ENCODE assay signal across 8 mouse cellular contexts in genomic region chr2:109280600-109281340, GRCm38 (mm10). TPM values are rescaled to one million over a fixed set of nuclear protein-coding genes. Genes with fewer than 3 reads are reported as not detected.
DNase-seq lines count a peak whose midpoint lies in the region; ATAC-seq and TF ChIP-seq lines count a peak whose summit lies in the region.

Kif18a (plus strand) TSS chr2:109280738.
Mettl15 (minus strand) TSS chr2:109280748.

- H3K27ac ChIP-seq in bone marrow macrophage, adult 2 months (ENCODE audit: insufficient read depth, low read depth, low read length): peak within 1 kb of the TSS; percentile 49
- no peak within 1 kb of the TSS for H3K27ac ChIP-seq in embryonic fibroblast, embryonic 13.5 days (ENCODE audit: insufficient read depth, low read length)
- H3K27ac ChIP-seq in kidney, embryonic 14.5 days (ENCODE audit: low read depth, low read length): peak within 1 kb of the TSS; percentile 86
- peak within 1 kb of the TSS; percentile 73 for H3K27ac ChIP-seq in limb, embryonic 15.5 days

- under 1% methylated on average over 51 of the region's 51 CpGs for WGBS in kidney, embryonic 14.5 days
- under 1% methylated on average over 51 of the region's 51 CpGs for WGBS in limb, embryonic 15.5 days

- no peaks in the 10 kb centered on the region for H3K27me3 ChIP-seq in kidney, embryonic 14.5 days (ENCODE audit: control insufficient read depth, insufficient read depth, low read length)
- no peaks in the 10 kb centered on the region for H3K27me3 ChIP-seq in limb, embryonic 15.5 days

- H3K9me3 ChIP-seq in kidney, embryonic 14.5 days (ENCODE audit: control insufficient read depth, low read length): no peaks in the 10 kb centered on the region
- no peaks in the 10 kb centered on the region for H3K9me3 ChIP-seq in limb, embryonic 15.5 days

- peak within 1 kb of the TSS; percentile 65 for H3K4me2 ChIP-seq in kidney, embryonic 14.5 days (replicated peaks; ENCODE audit: low read depth, low read length)
- peak within 1 kb of the TSS; percentile 65 for H3K4me2 ChIP-seq in limb, embryonic 15.5 days

- H3K9ac ChIP-seq in kidney, embryonic 14.5 days (ENCODE audit: low read depth, low read length): peak within 1 kb of the TSS; percentile 69
- H3K9ac ChIP-seq in limb, embryonic 15.5 days: peak within 1 kb of the TSS; percentile 50

- H3K4me3 ChIP-seq in bone marrow macrophage, adult 2 months (ENCODE audit: insufficient read depth, low read length): peak within 1 kb of the TSS; percentile 81
- peak within 1 kb of the TSS; percentile 77 for H3K4me3 ChIP-seq in embryonic fibroblast, embryonic 13.5 days (ENCODE audit: insufficient read depth, low read length)
- peak within 1 kb of the TSS; percentile 79 for H3K4me3 ChIP-seq in kidney, embryonic 14.5 days (ENCODE audit: low read length)
- H3K4me3 ChIP-seq in limb, embryonic 15.5 days: peak within 1 kb of the TSS; percentile 60

- no peaks in the 10 kb centered on the region for H3K36me3 ChIP-seq in kidney, embryonic 14.5 days (ENCODE audit: control insufficient read depth, insufficient read depth, low read length)
- no peaks in the 10 kb centered on the region for H3K36me3 ChIP-seq in limb, embryonic 15.5 days

- TF ChIP-seq POLR2A in bone marrow macrophage, adult 2 months (IDR thresholded peaks at IDR 0.05; ENCODE audit: borderline replicate concordance, low read depth, low read length): 0 out of 2 replicates have a peak, but pooled peaks have one; percentile 26
- TF ChIP-seq POLR2A in embryonic fibroblast, embryonic 13.5 days (IDR thresholded peaks at IDR 0.05; ENCODE audit: low read depth, low read length): peak; percentile 26; the same call in 1 of the 2 replicates

- H3K4me1 ChIP-seq in bone marrow macrophage, adult 2 months (ENCODE audit: control insufficient read depth, insufficient read depth, low read length): peaks cover 5% of the 10 kb centered on the region; the same call in 1 of the 2 replicates
- H3K4me1 ChIP-seq in embryonic fibroblast, embryonic 13.5 days (ENCODE audit: control insufficient read depth, insufficient read depth, low read length): no peaks in the 10 kb centered on the region
- no peaks in the 10 kb centered on the region; the same call in 1 of the 2 replicates for H3K4me1 ChIP-seq in kidney, embryonic 14.5 days (ENCODE audit: control insufficient read depth, insufficient read depth, low read length)
- H3K4me1 ChIP-seq in limb, embryonic 15.5 days: peaks cover 3% of the 10 kb centered on the region; the same call in 1 of the 2 replicates

- peak; percentile 98 for ATAC-seq in kidney, embryonic 14.5 days (ENCODE audit: low FRiP score, low TSS enrichment)
- ATAC-seq in limb, embryonic 15.5 days (ENCODE audit: insufficient number of reproducible peaks, low FRiP score, low TSS enrichment, low read depth): peak; percentile 94

- DNase-seq in A20 (ENCODE audit: low read depth, low spot score): peak; percentile 98
- peak; percentile 96 for DNase-seq in heart, adult 9 months (ENCODE audit: low spot score in 2 of 2)
- DNase-seq in monocyte, adult 2 months (ENCODE audit: low read depth in 1 of 2, low spot score in 2 of 2): peak; percentile 80 to 87
- DNase-seq in spleen, postnatal 36 days (ENCODE audit: low spot score in 2 of 2): peak; percentile 94 to 95

- TF ChIP-seq CTCF in bone marrow macrophage, adult 2 months (IDR thresholded peaks at IDR 0.05; ENCODE audit: low read depth, low read length): no peak
- TF ChIP-seq CTCF in embryonic fibroblast, embryonic 13.5 days (IDR thresholded peaks at IDR 0.05; ENCODE audit: borderline replicate concordance, insufficient read depth, low read length): no peak

RNA-seq across cellular contexts. Expression of gene Kif18a, which starts in this region (rescaled TPM):
- polyA plus RNA-seq in bone marrow macrophage, adult 2 months (2012; ENCODE audit: insufficient read depth, insufficient read length, missing spikeins): 4.5 and 4.8 TPM in 2 replicates
- 7.5 and 11.0 TPM in 2 replicates for polyA plus RNA-seq in embryonic fibroblast, embryonic 13.5 days (2011; ENCODE audit: insufficient read length, low read depth, missing spikeins)
- 27.0 and 27.1 TPM in 2 replicates for polyA plus RNA-seq in kidney, embryonic 14.5 days (2014; fragmentation: Nextera tagmentation; extraction: Ambion mirVana)
- 14.5 and 15.2 TPM in 2 replicates for polyA plus RNA-seq in limb, embryonic 15.5 days (2015; fragmentation: Nextera tagmentation; extraction: Ambion mirVana)

RNA-seq across cellular contexts. Expression of gene Mettl15, which starts in this region (rescaled TPM):
- 2.3 TPM in 2 replicates for polyA plus RNA-seq in bone marrow macrophage, adult 2 months (2012; ENCODE audit: insufficient read depth, insufficient read length, missing spikeins)
- 6.0 and 10.3 TPM in 2 replicates for polyA plus RNA-seq in embryonic fibroblast, embryonic 13.5 days (2011; ENCODE audit: insufficient read length, low read depth, missing spikeins)
- polyA plus RNA-seq in kidney, embryonic 14.5 days (2014; fragmentation: Nextera tagmentation; extraction: Ambion mirVana): 10.1 and 11.4 TPM in 2 replicates
- polyA plus RNA-seq in limb, embryonic 15.5 days (2015; fragmentation: Nextera tagmentation; extraction: Ambion mirVana): 10.8 and 11.8 TPM in 2 replicates
